Mouse (Mus musculus) embryonic facial prominence, embryonic 14.5 days (tissue): Measurements from ENCODE around the gene Sec22a. TPM values are rescaled to one million over a fixed set of nuclear protein-coding genes. Genes with fewer than 3 reads are reported as not detected.

Experiments
- ATAC-seq: fragments of 200-750 bp; cut with Nextera tagmentation; 2 replicates; pipeline ENCODE4 v1.8.0; 2017; ENCODE audit warnings: low read depth, moderate number of reproducible peaks, moderate TSS enrichment
- DNase-seq: peaks from one replicate; pipeline ENCODE4 v3.0.0-alpha.2; 2015; ENCODE audit warnings: low spot score
- H3K27ac ChIP-seq: fragments of 300-500 bp; sonication (generic); replicated peaks from 2 replicates; pipeline ENCODE4 v1.5.1; 2014; ENCODE audit warnings: low read depth, mild to moderate bottlenecking, low read length, moderate library complexity
- H3K27me3 ChIP-seq: fragments of 300-500 bp; sonication (generic); replicated peaks from 2 replicates; pipeline ENCODE4 v1.6.1; 2014; ENCODE audit warnings: low read length; ENCODE audit not compliant: control insufficient read depth, insufficient read depth
- H3K36me3 ChIP-seq: fragments of 300-500 bp; sonication (generic); 2 replicates; pipeline ENCODE4 v1.6.1; 2014; ENCODE audit warnings: low read length, mixed read lengths; ENCODE audit not compliant: control insufficient read depth, insufficient read depth
- H3K4me1 ChIP-seq: fragments of 300-500 bp; sonication (generic); 2 replicates; pipeline ENCODE4 v1.6.1; 2014; ENCODE audit warnings: antibody characterized with exemption, low read length; ENCODE audit not compliant: control insufficient read depth, insufficient read depth
- H3K4me2 ChIP-seq: fragments of 300-500 bp; sonication (generic); 2 replicates; pipeline ENCODE4 v1.6.1; 2014; ENCODE audit warnings: low read depth, mild to moderate bottlenecking, low read length, moderate library complexity, mixed read lengths
- H3K4me3 ChIP-seq: fragments of 300-500 bp; sonication (generic); 2 replicates; pipeline ENCODE4 v1.5.1; 2014; ENCODE audit warnings: low read depth, mild to moderate bottlenecking, low read length
- H3K9ac ChIP-seq: fragments of 300-500 bp; sonication (generic); 2 replicates; pipeline ENCODE4 v1.6.1; 2014; ENCODE audit warnings: low read depth, mild to moderate bottlenecking, low read length, moderate library complexity, mixed read lengths
- H3K9me3 ChIP-seq: fragments of 300-500 bp; sonication (generic); 2 replicates; pipeline ENCODE4 v1.6.1; 2016; ENCODE audit warnings: low read length; ENCODE audit not compliant: control insufficient read depth
- WGBS: fragments of 180-500 bp; shearing (Covaris S2); extraction: QIAGEN DNeasy Blood & Tissue Kit; methylation state at CpG from one replicate; pipeline ENCODE4 v1.1.7; 2014; 5-methylcytosine and 5-hydroxymethylcytosine counted together
- polyA plus RNA-seq: library from polyadenylated mRNA; unstranded; fragments of >200 nt; fragmentation: Nextera tagmentation; extraction: Ambion mirVana; gene quantifications from 2 replicates; pipeline ENCODE4 v1.2.1, GENCODE M21; 2014

Gene Sec22a
- polyA plus RNA-seq, 1 experiment from 2014 or later: 43.2 TPM

DNA sequence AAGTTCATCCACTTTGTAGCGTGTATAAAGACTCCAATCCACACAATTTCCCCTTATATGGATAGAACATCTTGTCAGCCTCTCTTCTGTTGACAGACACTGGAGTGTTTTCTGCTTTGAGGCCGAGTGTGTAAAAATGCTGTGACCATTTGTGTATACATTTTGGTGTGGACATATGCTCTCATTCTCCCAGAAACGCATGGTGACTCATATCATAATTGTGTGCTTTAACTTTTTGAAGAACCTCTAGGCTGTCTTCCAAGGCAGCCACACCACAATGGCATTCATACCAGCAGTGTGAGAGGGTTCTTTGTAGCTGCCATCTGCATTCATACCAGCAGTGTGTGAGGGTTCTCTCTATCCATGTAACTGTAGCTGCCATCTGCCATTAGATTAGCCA lies 21.9 kb upstream of the Sec22a start:
- no peak overlapping the region for H3K27ac ChIP-seq
- H3K36me3 ChIP-seq: no peaks in the 10 kb centered on the region
- no peak overlapping the region for H3K9ac ChIP-seq
- 83% methylated on average over 3 of the region's 3 CpGs for WGBS
- no peaks in the 10 kb centered on the region for H3K27me3 ChIP-seq
- no peak overlapping the region for H3K4me2 ChIP-seq
- ATAC-seq (no peak), DNase-seq (no peak)
- no peaks in the 10 kb centered on the region for H3K4me1 ChIP-seq
- no peak overlapping the region for H3K4me3 ChIP-seq
- no peaks in the 10 kb centered on the region for H3K9me3 ChIP-seq

DNA sequence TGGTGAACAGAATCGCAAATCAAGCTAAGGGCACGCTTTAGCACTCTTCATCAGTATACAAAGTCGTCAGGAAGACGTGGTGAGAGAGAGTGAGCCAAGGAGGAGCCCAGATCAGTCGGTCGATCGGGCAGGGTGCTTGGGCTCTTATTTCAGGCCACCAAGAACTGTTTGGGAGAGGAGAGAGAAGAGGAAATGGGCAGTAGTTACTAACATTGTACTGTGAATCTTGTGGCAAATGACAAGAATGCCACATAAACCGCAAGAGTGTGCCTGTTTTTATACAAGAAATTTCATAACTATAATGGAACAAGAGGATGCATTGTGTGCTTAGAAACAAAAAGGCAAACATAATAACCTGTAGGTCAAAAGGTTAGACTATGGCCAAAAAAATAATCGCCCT lies 16.3 kb upstream of the Sec22a start:
- no peaks in the 10 kb centered on the region for H3K9me3 ChIP-seq
- DNase-seq (no peak), ATAC-seq (no peak)
- no peaks in the 10 kb centered on the region for H3K36me3 ChIP-seq
- WGBS: 81% methylated on average over 9 of the region's 9 CpGs
- H3K4me1 ChIP-seq: no peaks in the 10 kb centered on the region
- no peak overlapping the region for H3K4me2 ChIP-seq
- H3K27ac ChIP-seq: no peak overlapping the region
- no peak overlapping the region for H3K4me3 ChIP-seq
- H3K27me3 ChIP-seq: no peaks in the 10 kb centered on the region
- no peak overlapping the region for H3K9ac ChIP-seq

DNA sequence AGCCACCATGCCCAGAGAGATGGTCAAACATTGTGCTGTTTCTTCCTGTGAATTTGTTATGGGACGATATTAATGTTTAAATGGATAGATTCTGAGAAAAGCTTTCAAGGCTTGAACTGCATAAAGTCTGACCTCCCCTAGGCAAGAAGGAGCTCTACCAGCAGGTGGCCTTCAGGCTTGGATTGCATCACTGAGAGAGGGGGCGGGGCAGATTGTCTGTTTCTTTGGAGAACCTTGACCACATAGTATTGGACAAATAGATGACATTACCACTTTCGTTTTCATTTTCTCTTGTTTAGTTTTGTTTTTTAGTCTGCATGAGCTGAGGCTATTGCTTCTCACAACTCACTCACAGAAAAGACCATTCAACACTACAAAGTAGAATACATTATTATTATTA lies 15.6 kb upstream of the Sec22a start:
- no peaks in the 10 kb centered on the region for H3K4me1 ChIP-seq
- WGBS: 77% methylated on average over 3 of the region's 3 CpGs
- no peak overlapping the region for H3K4me3 ChIP-seq
- no peaks in the 10 kb centered on the region for H3K27me3 ChIP-seq
- H3K9me3 ChIP-seq: no peaks in the 10 kb centered on the region
- no peak for DNase-seq
- H3K27ac ChIP-seq: no peak overlapping the region
- H3K9ac ChIP-seq: no peak overlapping the region
- no peak for ATAC-seq
- H3K4me2 ChIP-seq: no peak overlapping the region
- no peaks in the 10 kb centered on the region for H3K36me3 ChIP-seq

DNA sequence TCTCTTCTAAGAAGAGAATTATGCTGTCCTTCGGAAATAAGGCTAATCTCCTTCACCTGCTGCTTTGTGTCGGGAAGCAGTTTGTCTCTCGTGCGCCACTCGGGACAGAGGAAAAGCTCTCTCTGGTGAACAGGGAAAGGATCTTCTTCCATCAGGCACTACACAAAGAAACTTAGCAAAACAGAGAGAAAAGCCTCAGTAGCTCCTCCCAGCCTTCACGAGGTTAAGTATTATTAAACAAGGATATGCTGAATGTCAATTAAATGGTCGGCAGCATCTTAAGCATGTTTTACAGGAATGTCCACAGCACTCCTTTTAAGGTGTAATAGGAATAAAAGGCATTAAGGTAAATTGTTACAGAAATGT lies 328 bp upstream of the Sec22a start:
- H3K4me3 ChIP-seq: peak overlapping the region; percentile 89
- peak overlapping the region; percentile 80 for H3K4me2 ChIP-seq
- no peaks in the 10 kb centered on the region for H3K9me3 ChIP-seq
- H3K36me3 ChIP-seq: peaks cover 11% of the 10 kb centered on the region
- H3K9ac ChIP-seq: peak overlapping the region; percentile 44; the same call in 1 of the 2 replicates
- H3K27me3 ChIP-seq: no peaks in the 10 kb centered on the region
- 1% methylated on average over 7 of the region's 7 CpGs for WGBS
- no peak overlapping the region; the same call in 1 of the 2 replicates for H3K27ac ChIP-seq
- DNase-seq (no peak), ATAC-seq (no peak)
- H3K4me1 ChIP-seq: 0 out of 2 replicates have a peak, but pooled peaks cover 3% of the 10 kb centered on the region

DNA sequence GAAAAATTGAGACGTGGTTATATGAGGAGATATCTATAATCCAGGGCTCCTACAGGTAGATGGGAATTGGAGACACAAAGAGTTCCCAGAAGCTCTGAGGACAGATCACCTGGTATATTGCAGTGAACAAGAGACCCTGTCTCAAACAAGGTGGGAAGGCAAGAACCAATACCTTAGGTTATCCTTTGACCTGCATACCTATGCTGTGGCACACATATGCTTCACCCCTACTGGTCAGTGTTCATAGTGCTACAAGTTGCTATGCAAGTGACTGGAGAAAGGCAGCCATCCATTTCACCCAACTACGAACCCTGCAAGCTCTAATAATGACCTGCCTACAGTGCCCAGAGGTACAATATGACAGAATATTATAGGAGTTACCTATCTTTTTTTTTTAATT lies 1.5 kb downstream of the Sec22a start:
- Histone ChIP-seq H3K4me2 (0 out of 2 replicates have a peak overlapping the region, but pooled peaks have one; percentile 80), H3K4me3 (no peak overlapping the region), H3K27ac (no peak overlapping the region), H3K36me3 (peaks cover 20% of the 10 kb centered on the region), H3K27me3 (no peaks in the 10 kb centered on the region), H3K9me3 (no peaks in the 10 kb centered on the region), H3K4me1 (0 out of 2 replicates have a peak, but pooled peaks cover 3% of the 10 kb centered on the region), H3K9ac (no peak overlapping the region)
- no peak for DNase-seq
- no peak for ATAC-seq
- 82% methylated on average over 2 of the region's 2 CpGs for WGBS

DNA sequence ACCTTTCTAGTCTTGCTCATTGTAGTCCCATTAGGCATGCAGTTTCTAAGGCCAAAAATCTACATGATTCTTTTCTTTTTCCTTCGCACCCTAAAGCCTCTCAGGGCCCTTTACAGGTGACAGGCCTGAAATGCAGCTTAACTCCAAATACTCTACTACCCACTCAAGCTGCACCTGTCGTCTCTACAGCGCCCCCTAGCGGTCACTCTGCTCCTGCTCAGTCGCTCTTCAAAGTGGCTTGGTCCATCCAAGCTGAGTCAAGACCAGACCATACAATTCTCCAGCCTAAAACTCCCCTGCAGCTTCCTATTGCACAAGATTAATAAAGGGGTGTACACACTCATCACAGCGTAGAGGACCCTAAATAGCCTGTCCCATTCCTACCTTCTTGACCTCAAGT lies 3.1 kb downstream of the Sec22a start:
- ATAC-seq: no peak
- Histone ChIP-seq H3K27ac (no peak overlapping the region), H3K9me3 (no peaks in the 10 kb centered on the region), H3K9ac (no peak overlapping the region), H3K27me3 (no peaks in the 10 kb centered on the region), H3K36me3 (peaks cover 20% of the 10 kb centered on the region), H3K4me3 (no peak overlapping the region), H3K4me2 (no peak overlapping the region), H3K4me1 (0 out of 2 replicates have a peak, but pooled peaks cover 3% of the 10 kb centered on the region)
- WGBS: 25% methylated on average over 6 of the region's 6 CpGs
- DNase-seq: peak; percentile 36

DNA sequence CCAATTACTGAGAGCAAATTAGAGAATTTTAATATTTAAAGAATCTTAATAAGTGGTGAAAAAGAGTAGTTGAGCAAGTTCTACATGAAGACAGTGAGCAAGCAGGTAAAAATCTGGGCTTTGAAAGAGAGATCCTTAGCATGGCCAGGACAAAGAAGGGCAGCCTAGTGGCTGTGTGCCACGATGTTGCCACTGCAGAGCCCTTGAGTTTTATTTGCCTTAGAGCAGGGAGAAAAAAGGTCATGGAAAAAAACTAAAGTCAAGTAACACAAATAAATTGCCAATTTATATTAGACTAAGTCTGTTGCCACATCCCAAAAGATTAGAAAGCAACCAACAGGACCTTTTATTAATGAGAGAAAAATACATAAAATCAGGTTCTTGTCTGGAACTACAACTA lies 6.3 kb downstream of the Sec22a start:
- Histone ChIP-seq H3K4me2 (no peak overlapping the region), H3K9ac (no peak overlapping the region), H3K27ac (no peak overlapping the region), H3K27me3 (no peaks in the 10 kb centered on the region), H3K4me3 (no peak overlapping the region), H3K36me3 (peaks cover 25% of the 10 kb centered on the region), H3K9me3 (no peaks in the 10 kb centered on the region), H3K4me1 (no peaks in the 10 kb centered on the region)
- ATAC-seq (no peak), DNase-seq (no peak)
- 92% methylated on average over 1 of the region's 1 CpGs for WGBS

DNA sequence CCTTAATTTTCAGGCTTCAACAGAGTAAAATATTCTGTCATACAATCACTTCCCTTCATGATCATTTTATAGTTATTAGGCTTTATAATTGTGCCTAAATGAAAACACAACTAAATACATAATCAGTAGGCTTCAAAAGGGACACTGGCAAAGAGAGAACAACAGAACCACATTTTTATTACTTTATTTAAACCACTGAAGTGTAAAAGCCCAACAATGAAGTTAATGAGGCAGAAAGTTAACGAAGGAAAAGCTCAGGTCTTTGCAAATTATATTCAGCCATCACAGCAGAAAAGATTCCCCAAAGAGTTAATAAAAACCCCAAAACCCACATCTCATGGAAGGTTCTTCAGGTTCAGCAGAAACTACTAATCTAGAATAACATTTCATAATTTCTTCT lies 33.3 kb downstream of the Sec22a start:
- DNase-seq (peak; percentile 6), ATAC-seq (no peak)
- Histone ChIP-seq H3K27ac (no peak overlapping the region), H3K4me3 (no peak overlapping the region), H3K27me3 (no peaks in the 10 kb centered on the region), H3K4me2 (no peak overlapping the region), H3K9me3 (no peaks in the 10 kb centered on the region), H3K4me1 (no peaks in the 10 kb centered on the region), H3K9ac (no peak overlapping the region), H3K36me3 (peaks cover 20% of the 10 kb centered on the region)
- 79% methylated on average over 1 of the region's 1 CpGs for WGBS

DNA sequence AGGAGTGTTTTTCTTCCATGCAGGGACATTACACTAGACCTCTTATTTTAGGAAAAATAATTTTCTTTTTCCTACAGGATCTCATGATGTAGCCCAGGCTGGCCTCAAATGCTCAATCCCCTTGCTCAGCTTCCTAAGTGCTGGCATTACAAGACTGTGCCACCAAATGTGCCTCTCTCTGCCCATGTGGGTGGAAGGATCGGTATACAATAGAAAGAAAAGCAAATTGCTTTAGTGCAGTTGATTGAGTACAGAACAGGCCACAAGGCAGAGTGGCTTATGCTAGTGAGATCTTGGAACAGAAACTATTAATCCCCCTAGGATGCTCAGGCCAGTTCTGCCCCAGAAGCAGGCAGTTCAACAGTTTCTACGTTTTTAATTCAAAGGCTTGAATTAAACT lies 43.9 kb downstream of the Sec22a start:
- H3K4me2 ChIP-seq: no peak overlapping the region
- WGBS: 81% methylated on average over 2 of the region's 2 CpGs
- ATAC-seq (no peak), DNase-seq (no peak)
- no peaks in the 10 kb centered on the region for H3K9me3 ChIP-seq
- no peak overlapping the region for H3K27ac ChIP-seq
- H3K27me3 ChIP-seq: no peaks in the 10 kb centered on the region
- no peaks in the 10 kb centered on the region for H3K4me1 ChIP-seq
- no peak overlapping the region for H3K4me3 ChIP-seq
- no peaks in the 10 kb centered on the region for H3K36me3 ChIP-seq
- H3K9ac ChIP-seq: no peak overlapping the region
